Mouse (Mus musculus): ENCODE measurements at regions not wholly inside any gene's neighbourhood (a gene's known extent, or its start where the extent isn't known, plus 50 kb on each side); places are given as distances from the start of the nearest gene placed in this dataset.

- Histone ChIP-seq H3K9ac (ENCODE audit: insufficient read depth, low read depth) (no peak overlapping the region), H3K4me3 (replicated peaks in 1 of 3; ENCODE audit: low read depth in 2 of 3, low read length in 2 of 3, poor library complexity in 1 of 3) (no peak overlapping the region), H3K4me1 (ENCODE audit: control insufficient read depth in 1 of 2, insufficient read depth in 2 of 2) (peaks cover 8 to 39% of the 10 kb centered on the region in 2 experiments), H3K4me2 (ENCODE audit: insufficient read depth, low read depth, poor library complexity, severe bottlenecking) (peak overlapping the region; percentile 99), H3K9me3 (replicated peaks; ENCODE audit: low read length) (no peaks in the 10 kb centered on the region), H3K27me3 (replicated peaks) (no peaks in the 10 kb centered on the region), H3K27ac (ENCODE audit: insufficient read depth, low read depth) (no peak overlapping the region), H3K79me2 (replicated peaks; ENCODE audit: control insufficient read depth, extremely low read depth, insufficient read depth, poor library complexity, severe bottlenecking) (no peaks in the 10 kb centered on the region), H3K36me3 (replicated peaks in 1 of 2; ENCODE audit: control insufficient read depth in 1 of 2, insufficient read depth in 1 of 2, low read length in 1 of 2) (no peaks in the 10 kb centered on the region)
- dilution Hi-C loops (cut with MboI; ENCODE audit: extremely low pct_ligation_motif_present, extremely low pct_unique_long_range_greater_than_20kb, low sequenced_read_pairs) = no loop called here
- peak; percentile 46 for DNase-seq (ENCODE audit: extremely low read depth)
- TF ChIP-seq CTCF (conservative IDR thresholded peaks at IDR 0.05 in 1 of 2, IDR thresholded peaks at IDR 0.05 in 1 of 2; ENCODE audit: low read depth in 2 of 2, low read length in 2 of 2) (no peak), HCFC1 (IDR thresholded peaks at IDR 0.05; ENCODE audit: low read depth, low read length) (no peak), CHD2 (IDR thresholded peaks at IDR 0.05; ENCODE audit: low read length) (0 out of 2 replicates have a peak, but pooled peaks have one; percentile 52), ZMIZ1 (IDR thresholded peaks at IDR 0.05; ENCODE audit: low read depth, low read length) (no peak), NELFE (IDR thresholded peaks at IDR 0.05; ENCODE audit: low read depth, low read length) (no peak), PAX5 (IDR thresholded peaks at IDR 0.05; ENCODE audit: low read length) (no peak), MAZ (IDR thresholded peaks at IDR 0.05; ENCODE audit: low read depth, low read length) (0 out of 2 replicates have a peak, but pooled peaks have one; percentile 59), EP300 (IDR thresholded peaks at IDR 0.05; ENCODE audit: low read length) (peak; percentile 28; the same call in 1 of the 2 replicates), BHLHE40 (IDR thresholded peaks at IDR 0.05; ENCODE audit: low read depth, low read length) (peak; percentile 73), MXI1 (IDR thresholded peaks at IDR 0.05; ENCODE audit: low read depth, low read length) (peak; percentile 59), MYC (IDR thresholded peaks at IDR 0.05; ENCODE audit: low read depth, low read length) (no peak), KAT2A (IDR thresholded peaks at IDR 0.05; ENCODE audit: insufficient replicate concordance, low read length) (no peak), POLR2A (IDR thresholded peaks at IDR 0.05; ENCODE audit: low read depth, low read length) (no peak), USF1 (IDR thresholded peaks at IDR 0.05; ENCODE audit: low read depth, low read length) (no peak), ETS1 (conservative IDR thresholded peaks at IDR 0.05; ENCODE audit: low read depth, low read length) (peak; percentile 72), MEF2A (IDR thresholded peaks at IDR 0.05; ENCODE audit: borderline replicate concordance, low read depth, low read length) (peak; percentile 87), NRF1 (IDR thresholded peaks at IDR 0.05; ENCODE audit: low read depth, low read length) (no peak), JUN (IDR thresholded peaks at IDR 0.05; ENCODE audit: insufficient read depth, low read depth, low read length) (no peak), TBP (conservative IDR thresholded peaks at IDR 0.05; ENCODE audit: low read depth, low read length) (no peak), ZNF384 (IDR thresholded peaks at IDR 0.05; ENCODE audit: low read depth, low read length) (peak; percentile 93), MAX (IDR thresholded peaks at IDR 0.05; ENCODE audit: low read length) (peak; percentile 51; the same call in 1 of the 2 replicates), RAD21 (IDR thresholded peaks at IDR 0.05; ENCODE audit: low read depth, low read length) (no peak; the same call in none of the 2 replicates), ELF1 (IDR thresholded peaks at IDR 0.05; ENCODE audit: low read depth, low read length) (no peak), IRF4 (IDR thresholded peaks at IDR 0.05; ENCODE audit: low read depth, low read length) (peak; percentile 65), SIN3A (IDR thresholded peaks at IDR 0.05; ENCODE audit: low read length) (0 out of 2 replicates have a peak, but pooled peaks have one; percentile 54), MAFK (IDR thresholded peaks at IDR 0.05; ENCODE audit: insufficient replicate concordance, low read length) (peak; percentile 44; the same call in 1 of the 2 replicates), RCOR1 (conservative IDR thresholded peaks at IDR 0.05; ENCODE audit: low read depth, low read length) (peak; percentile 72; the same call in 1 of the 2 replicates), TCF12 (IDR thresholded peaks at IDR 0.05; ENCODE audit: low read depth, low read length) (0 out of 2 replicates have a peak, but pooled peaks have one; percentile 18), JUND (conservative IDR thresholded peaks at IDR 0.05; ENCODE audit: low read depth, low read length) (no peak), E2F4 (IDR thresholded peaks at IDR 0.05; ENCODE audit: insufficient replicate concordance, low read depth, low read length) (no peak), CHD1 (IDR thresholded peaks at IDR 0.05; ENCODE audit: low read depth, low read length) (0 out of 2 replicates have a peak, but pooled peaks have one; percentile 35)
- in situ Hi-C loops (cut with MboI; ENCODE audit: low pct_ligation_motif_present, low pct_unique_long_range_greater_than_20kb, low sequenced_read_pairs) = no loop called here
These were observed 94.8 kb upstream of the Rap1b start for GRCm38 (mm10) chr10:117940441-117941265.

Measured in CH12.LX (cell line).